Mouse (Mus musculus) frontal cortex, postnatal 10 days (tissue): ENCODE results near the gene Pgpep1.

Source experiments
- DNase-seq, 2 experiments: peaks; one replicate each; pipeline ENCODE4 v3.0.0; 2022; ENCODE audit warnings: low spot score in 2 of 2, mixed read lengths in 1 of 2

Gene Pgpep1

DNA sequence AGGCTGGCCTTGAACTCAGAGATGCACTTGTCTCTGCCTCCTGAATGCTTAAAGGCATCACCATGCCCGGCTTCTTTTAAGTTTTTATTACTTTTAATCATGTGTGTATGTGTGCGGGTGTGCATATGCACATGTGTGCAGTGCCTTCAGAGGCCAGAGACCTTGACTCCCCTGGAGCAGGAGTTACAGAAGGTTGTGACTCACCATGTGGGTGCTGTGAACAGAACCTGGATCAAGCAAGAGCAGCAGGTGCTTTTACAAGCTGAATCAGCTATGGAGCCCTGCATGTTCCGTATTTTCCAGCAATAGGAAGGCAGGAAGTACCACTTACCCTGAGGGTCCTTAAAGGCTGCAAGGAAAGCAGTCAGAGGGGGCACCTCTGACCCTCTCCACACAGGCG, 31.0 kb upstream of the Pgpep1 start:
- no peak for DNase-seq

- no peak for DNase-seq
Observed at GRCm38 (mm10) chr8:70689892-70690390, 29.8 kb upstream of the Pgpep1 start.

GRCm38 (mm10) chr8:70688136-70688535, 27.9 kb upstream of the Pgpep1 start:
- no peak for DNase-seq

- DNase-seq: no peak
Observed at GRCm38 (mm10) chr8:70687576-70687975, 27.4 kb upstream of the Pgpep1 start.

- peak; percentile 63 to 82 for DNase-seq
Observed at GRCm38 (mm10) chr8:70684291-70684690, 24.1 kb upstream of the Pgpep1 start.

GRCm38 (mm10) chr8:70682692-70683091, 22.5 kb upstream of the Pgpep1 start:
- DNase-seq: no peak

DNA sequence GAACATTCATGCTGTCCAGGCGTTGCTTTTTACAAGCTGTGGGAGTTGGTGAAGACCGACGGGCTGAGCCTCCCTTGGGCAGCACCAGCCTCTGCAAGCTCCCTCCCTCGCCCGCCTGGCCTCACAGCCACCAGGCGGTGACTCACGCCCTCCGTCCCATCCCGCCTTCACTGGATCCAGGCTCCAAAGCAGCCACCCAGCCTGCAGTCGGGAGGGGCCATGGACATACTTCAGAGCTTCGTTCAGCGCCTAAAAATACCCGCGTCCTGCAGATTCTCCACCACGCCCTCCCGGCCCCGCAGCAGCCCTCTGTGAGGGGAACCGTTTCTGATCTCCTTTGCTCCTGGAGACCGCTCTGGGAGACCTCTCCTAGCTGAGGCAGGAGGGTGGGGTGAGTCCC, 22.0 kb upstream of the Pgpep1 start:
- DNase-seq: no peak

- no peak for DNase-seq
Observed at GRCm38 (mm10) chr8:70681410-70681809, 21.2 kb upstream of the Pgpep1 start.

DNA sequence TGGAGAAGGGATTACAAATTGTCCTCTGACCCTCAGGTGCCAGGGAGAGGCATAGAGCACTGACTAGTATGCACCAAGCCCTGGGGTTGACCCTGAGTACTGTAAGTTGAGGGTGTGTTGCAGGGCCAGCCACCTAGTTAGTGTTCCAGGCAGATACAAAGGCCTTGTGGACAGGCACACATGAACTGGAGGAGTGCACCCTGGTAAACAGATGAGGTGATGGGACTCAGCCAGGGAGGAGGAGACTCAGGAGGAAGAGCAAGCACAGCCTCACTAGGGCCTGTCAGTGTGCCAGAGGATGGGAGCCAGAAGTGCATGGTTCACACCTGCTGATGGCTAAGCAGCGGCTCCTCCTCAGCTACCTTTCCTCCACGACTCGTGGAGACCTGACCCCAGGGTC, 19.9 kb upstream of the Pgpep1 start:
- DNase-seq: no peak

DNA sequence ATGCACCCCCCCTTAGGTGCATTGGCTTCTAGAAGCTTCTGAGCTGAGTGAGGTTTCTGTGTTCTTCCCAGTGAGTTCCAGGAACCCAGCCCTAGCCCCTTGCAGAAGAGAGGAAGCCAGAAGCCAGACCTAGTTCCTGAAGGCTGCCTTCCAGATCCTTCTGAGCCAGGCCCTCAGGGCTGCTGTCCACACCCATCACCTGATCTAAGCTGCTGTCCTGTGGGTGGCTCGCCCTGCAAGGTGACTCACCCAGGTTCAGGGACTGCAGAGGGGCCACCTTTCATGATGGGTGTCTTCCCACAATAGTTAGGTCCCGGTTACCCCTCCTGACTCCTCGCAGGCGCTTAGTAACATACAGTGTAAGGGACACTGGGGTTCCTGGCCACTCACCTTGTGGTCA, 19.2 kb upstream of the Pgpep1 start:
- no peak for DNase-seq

DNA sequence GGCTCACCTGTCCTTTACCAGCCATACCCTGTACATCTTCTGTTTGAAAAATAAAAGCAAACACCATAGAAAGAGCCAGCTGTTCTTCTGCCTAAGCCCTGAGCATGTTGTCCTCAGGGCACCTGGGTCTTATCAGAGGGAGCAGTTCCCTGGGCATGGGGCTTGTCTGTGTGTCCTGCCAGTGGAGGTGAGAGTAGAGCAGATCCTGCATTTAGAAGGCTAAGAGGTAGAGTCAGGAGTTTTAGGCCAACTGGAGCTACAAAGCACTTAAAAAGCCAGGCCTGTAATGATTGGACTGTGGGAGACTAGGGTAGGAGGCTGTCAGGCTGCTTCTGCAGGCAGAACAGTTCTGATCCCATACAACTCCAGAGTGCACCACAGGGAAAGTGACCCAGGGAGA, 18.5 kb upstream of the Pgpep1 start:
- DNase-seq: no peak

- DNase-seq: no peak
Observed at GRCm38 (mm10) chr8:70677451-70678080, 17.4 kb upstream of the Pgpep1 start.

DNA sequence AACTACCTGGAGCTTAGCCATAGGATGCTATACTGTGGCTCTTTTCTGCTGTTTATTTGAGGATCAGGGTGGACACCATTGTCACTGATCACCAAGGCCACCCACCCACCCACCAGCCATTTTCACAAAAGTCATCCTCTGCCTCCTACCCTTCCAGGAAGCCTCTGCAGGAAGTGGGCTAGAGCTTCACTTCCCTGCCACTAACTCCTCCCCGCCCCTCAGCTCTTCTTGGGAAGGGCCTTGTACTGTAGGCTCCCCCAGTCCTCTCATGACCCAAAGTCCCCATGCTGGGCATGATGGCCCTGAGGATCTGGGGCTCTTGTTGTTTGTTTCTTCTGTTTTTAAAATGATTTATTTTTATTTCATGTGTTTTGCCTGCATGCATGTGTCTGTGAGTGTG, 15.1 kb upstream of the Pgpep1 start:
- DNase-seq: no peak

DNA sequence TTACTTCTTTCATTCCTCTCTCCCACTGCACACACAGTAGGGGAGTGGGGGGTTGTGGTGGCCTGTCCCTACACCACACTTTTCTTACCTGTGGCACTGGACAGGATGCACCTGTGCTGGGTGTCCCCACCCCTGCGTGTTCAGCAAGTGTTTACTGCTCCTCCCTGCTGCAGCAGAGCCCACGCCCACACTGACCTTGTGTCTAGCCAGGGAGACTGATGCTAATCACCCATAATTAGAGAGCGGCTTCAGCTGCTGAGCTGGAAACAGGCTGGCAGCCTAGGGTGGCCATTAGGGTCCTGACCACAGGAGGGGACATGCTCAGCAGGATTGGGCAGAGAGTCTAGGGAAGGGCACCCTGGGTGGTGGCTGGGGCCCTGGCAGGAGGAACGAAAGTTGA, 14.5 kb upstream of the Pgpep1 start:
- DNase-seq: no peak

DNA sequence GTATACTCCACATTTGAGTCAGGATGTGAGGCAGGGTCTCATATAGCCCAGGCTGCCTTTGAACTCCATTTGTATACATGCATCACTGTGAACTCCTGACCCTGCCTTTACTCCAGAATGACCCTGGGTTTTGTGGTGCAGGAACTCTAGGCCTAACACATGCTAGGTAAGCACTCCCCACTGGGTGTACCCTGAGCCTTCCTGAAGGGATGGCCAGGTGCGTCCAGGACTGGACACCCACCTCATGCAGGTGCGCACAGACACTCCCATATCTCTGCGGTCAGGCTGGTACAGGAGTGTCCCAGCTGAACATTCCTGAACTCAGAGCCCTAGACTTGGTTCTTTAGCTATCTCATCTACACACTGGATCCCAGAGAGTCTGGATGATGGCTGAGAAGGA, 13.9 kb upstream of the Pgpep1 start:
- no peak for DNase-seq

GRCm38 (mm10) chr8:70673079-70673856, 13.1 kb upstream of the Pgpep1 start, which contains the start of gene Lsm4:
TSS of gene Lsm4 (plus strand) at chr8:70673248.
- DNase-seq: peak; percentile 96 to 98

GRCm38 (mm10) chr8:70672325-70673078, 12.3 kb upstream of the Pgpep1 start:
- DNase-seq: no peak

- DNase-seq: no peak
Observed at GRCm38 (mm10) chr8:70671615-70672324, 11.6 kb upstream of the Pgpep1 start.

GRCm38 (mm10) chr8:70667071-70667470, 6.9 kb upstream of the Pgpep1 start:
- DNase-seq: peak in 1 of 2 experiments; percentile 56

GRCm38 (mm10) chr8:70665599-70665998, 5.4 kb upstream of the Pgpep1 start:
- no peak for DNase-seq

DNA sequence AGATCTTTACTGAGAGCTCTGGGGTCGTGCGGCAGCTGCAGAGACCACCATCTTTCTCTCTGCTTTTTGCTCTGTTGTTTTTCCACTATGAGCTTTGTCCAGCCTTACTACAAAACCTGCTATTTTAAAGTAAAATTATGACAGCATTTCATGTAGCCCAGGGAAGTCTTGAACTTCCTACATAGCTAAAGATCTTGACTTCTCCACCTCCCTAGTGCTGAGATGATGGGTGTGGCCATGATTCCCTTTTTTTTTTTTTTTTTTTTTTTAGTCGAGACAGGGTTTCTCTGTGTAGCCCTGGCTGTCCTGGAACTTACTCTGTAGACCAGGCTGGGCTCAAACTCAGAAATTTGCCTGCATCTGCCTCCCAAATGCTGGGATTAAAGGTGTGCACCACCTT, 4.4 kb upstream of the Pgpep1 start:
- no peak for DNase-seq

DNA sequence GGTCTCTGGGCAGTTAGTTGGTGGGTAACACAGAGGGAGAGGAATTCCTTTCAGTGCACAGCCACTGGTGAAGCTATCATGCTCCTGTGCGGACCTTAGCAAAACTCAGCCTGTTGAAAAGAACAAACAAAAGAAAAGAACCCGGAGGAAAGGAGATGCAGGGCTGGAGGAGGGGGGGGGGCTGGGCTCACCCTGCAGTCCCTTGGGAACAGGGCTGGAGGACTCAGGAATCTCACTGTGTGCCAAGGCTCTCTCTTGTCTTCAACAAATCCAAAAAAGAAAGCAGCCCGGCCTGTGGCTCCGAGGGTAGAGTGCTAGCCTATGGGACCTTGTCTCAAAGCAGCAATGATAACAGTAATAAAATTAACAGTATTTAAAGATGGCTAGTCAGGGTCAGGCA, 3.5 kb upstream of the Pgpep1 start:
- no peak for DNase-seq
